In the genomic region with DNA sequence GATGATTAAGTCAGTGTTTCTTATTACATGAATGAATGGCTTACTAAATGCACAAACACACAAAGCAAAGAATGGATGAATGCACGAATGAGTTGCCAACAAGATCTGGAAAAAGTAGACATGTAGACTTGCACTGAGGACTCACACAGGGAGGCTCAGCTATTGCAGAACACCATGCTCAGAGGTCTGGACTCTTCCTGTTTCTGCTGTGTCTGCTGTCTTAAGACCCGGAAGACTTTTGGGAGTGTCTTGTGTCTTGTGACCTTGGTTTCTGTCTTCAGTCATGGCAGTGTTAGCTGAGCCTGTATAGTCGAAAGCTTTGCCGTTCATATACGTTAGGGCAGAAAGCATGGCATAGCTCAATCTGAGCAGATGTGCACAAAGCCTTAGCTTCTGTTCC, we compare ENCODE assay signal across 31 mouse cellular contexts.
"Had no signal": no experiment of that assay in that cellular context is flagged by ENCODE, and none has a peak within 500 bp of the region (broad histone marks: within the 10 kb centered on the region; RNA-seq: fewer than 3 reads in every experiment).

No protein-coding gene starts in this region.

- H3K4me3 ChIP-seq: left cerebral cortex, adult 2 months; limb, embryonic 10.5 days; limb, embryonic 12.5 days; limb, embryonic 13.5 days; limb, embryonic 15.5 days; liver, embryonic 12.5 days; liver, embryonic 13.5 days; liver, embryonic 15.5 days; lung, embryonic 15.5 days; megakaryocyte, embryonic 14.5 days; midbrain, embryonic 10.5 days; midbrain, embryonic 12.5 days; midbrain, embryonic 13.5 days; midbrain, embryonic 15.5 days; myocyte; neural tube, embryonic 12.5 days had no signal

- H3K27me3 ChIP-seq: liver, embryonic 12.5 days; liver, embryonic 13.5 days; liver, embryonic 15.5 days; lung, embryonic 15.5 days; megakaryocyte, embryonic 14.5 days; midbrain, embryonic 12.5 days; midbrain, embryonic 13.5 days; neural tube, embryonic 12.5 days had no signal

- H3K27ac ChIP-seq: left cerebral cortex, adult 2 months; limb, embryonic 10.5 days; limb, embryonic 12.5 days; limb, embryonic 13.5 days; limb, embryonic 15.5 days; liver, embryonic 12.5 days; liver, embryonic 13.5 days; liver, embryonic 14.5 days; liver, embryonic 15.5 days; lung, embryonic 15.5 days; macrophage; midbrain, embryonic 10.5 days; midbrain, embryonic 12.5 days; midbrain, embryonic 13.5 days; midbrain, embryonic 15.5 days; neural tube, embryonic 12.5 days had no signal

- DNase-seq: left cerebral cortex, postnatal 4 days; liver; liver, embryonic 13.5 days; liver, postnatal 0 days; lung, adult 18-20 months; lung, adult 2 months; lung, embryonic 14.5 days; lung, postnatal 10 days; lung, postnatal 14 days; lung, postnatal 36 days; lung, postnatal 4 days; midbrain, embryonic 14.5 days had no signal

- ATAC-seq: liver, embryonic 12.5 days; liver, postnatal 0 days; lung, postnatal 0 days; midbrain, embryonic 13.5 days; midbrain, embryonic 15.5 days; midbrain, embryonic 16.5 days had no signal

- H3K4me1 ChIP-seq: megakaryocyte, embryonic 14.5 days had no signal
